Mouse (Mus musculus) lung, adult 2 months (tissue): ENCODE data around the gene Parp2. TPM values are rescaled to one million over a fixed set of nuclear protein-coding genes. Genes with fewer than 3 reads are reported as not detected.
"Not testable (repeated sequence)": the region's sequence is repeated elsewhere in the genome, so short reads cannot be mapped to it uniquely, and the experiment has no call there.

Experiments used
- DNase-seq: peaks from one replicate; pipeline ENCODE4 v3.0.0; 2022
- H3K4me1 ChIP-seq: fragments of 200-500 bp; 2 replicates; pipeline ENCODE4 v1.6.1; 2011; ENCODE audit warnings: low read length; ENCODE audit not compliant: control insufficient read depth, insufficient read depth
- H3K4me3 ChIP-seq: fragments of 200-500 bp; replicated peaks from 2 replicates; pipeline ENCODE3; 2011; ENCODE audit warnings: low read depth, mild to moderate bottlenecking, control low read depth, low read length; ENCODE audit errors: extremely low read depth
- CTCF ChIP-seq: fragments of 200-500 bp; IDR thresholded peaks from 2 replicates; pipeline ENCODE4 v1.5.1; 2011; ENCODE audit warnings: mild to moderate bottlenecking, low read length, control low read depth; ENCODE audit not compliant: insufficient read depth
- POLR2A ChIP-seq: fragments of 200-500 bp; IDR thresholded peaks from 2 replicates; pipeline ENCODE4 v1.6.1; 2011; ENCODE audit warnings: low read depth, mild to moderate bottlenecking, control low read depth, low read length, borderline replicate concordance; ENCODE audit errors: extremely low read depth
- WGBS: fragments of 180-500 bp; shearing (Covaris S2); methylation state at CpG from one replicate; pipeline ENCODE4 v1.1.7; 2018; 5-methylcytosine and 5-hydroxymethylcytosine counted together
- polyA plus RNA-seq: library from polyadenylated mRNA; depleted of rRNA; stranded (reverse); fragments of >200 nt; gene quantifications from 2 replicates; pipeline ENCODE4 v1.2.3, GENCODE M21; 2012

Gene Parp2
- polyA plus RNA-seq, 1 experiment, result 17.4 TPM

- WGBS, result 87% methylated on average over 4 of the region's 4 CpGs
- TF ChIP-seq CTCF (no peak), POLR2A (no peak)
Measured at GRCm38 (mm10) chr14:50795965-50796364, 11.7 kb upstream of the Parp2 start.

GRCm38 (mm10) chr14:50796464-50796863 lies 11.2 kb upstream of the Parp2 start:
- TF ChIP-seq CTCF (no peak), POLR2A (no peak)
- H3K4me1 ChIP-seq, result no peaks in the 10 kb centered on the region
- 79% methylated on average over 1 of the region's 1 CpGs for WGBS
- no peak for DNase-seq
- H3K4me3 ChIP-seq, result no peak overlapping the region

More at GRCm38 (mm10) chr14:50795965-50796364, 11.7 kb upstream of the Parp2 start:
- Histone ChIP-seq H3K4me3 (no peak overlapping the region), H3K4me1 (no peaks in the 10 kb centered on the region)
- DNase-seq, result no peak

- 50% methylated on average over 2 of the region's 2 CpGs for WGBS
- no peaks in the 10 kb centered on the region for H3K4me1 ChIP-seq
- no peak overlapping the region for H3K4me3 ChIP-seq
- DNase-seq, result no peak
- no peak for TF ChIP-seq CTCF
- TF ChIP-seq POLR2A, result no peak
Measured at GRCm38 (mm10) chr14:50798512-50798911, 9.1 kb upstream of the Parp2 start.

- no peak overlapping the region for H3K4me3 ChIP-seq
- TF ChIP-seq CTCF (no peak), POLR2A (no peak)
- no peaks in the 10 kb centered on the region for H3K4me1 ChIP-seq
- DNase-seq, result peak; percentile 18
- WGBS, result 9% methylated on average over 3 of the region's 3 CpGs
Measured at GRCm38 (mm10) chr14:50799502-50800259, 8.0 kb upstream of the Parp2 start.

- no peaks in the 10 kb centered on the region; the same call in none of the 2 replicates for H3K4me1 ChIP-seq
- TF ChIP-seq POLR2A, result no peak
- TF ChIP-seq CTCF, result no peak
- 88% methylated on average over 6 of the region's 6 CpGs for WGBS
- H3K4me3 ChIP-seq, result no peak overlapping the region
- DNase-seq, result no peak
Measured at GRCm38 (mm10) chr14:50802441-50802840, 5.2 kb upstream of the Parp2 start.

- Histone ChIP-seq H3K4me3 (no peak overlapping the region), H3K4me1 (no peaks in the 10 kb centered on the region; the same call in none of the 2 replicates)
- no peak for TF ChIP-seq POLR2A
- no peak for TF ChIP-seq CTCF
- 61% methylated on average over 4 of the region's 4 CpGs for WGBS
- no peak for DNase-seq
Measured at GRCm38 (mm10) chr14:50802843-50803562, 4.6 kb upstream of the Parp2 start.

GRCm38 (mm10) chr14:50804683-50805082 lies 3.0 kb upstream of the Parp2 start:
- H3K4me1 ChIP-seq, result no peaks in the 10 kb centered on the region; the same call in none of the 2 replicates
- TF ChIP-seq POLR2A (no peak), CTCF (no peak)
- no peak overlapping the region for H3K4me3 ChIP-seq
- WGBS, result 61% methylated on average over 13 of the region's 13 CpGs
- DNase-seq, result no peak

GRCm38 (mm10) chr14:50806469-50806868 lies 1.2 kb upstream of the Parp2 start:
- DNase-seq, H3K4me3 ChIP-seq, H3K4me1 ChIP-seq: not testable (repeated sequence)
- 88% methylated on average over 5 of the region's 5 CpGs for WGBS

GRCm38 (mm10) chr14:50813060-50813459 lies 5.4 kb downstream of the Parp2 start:
- no peak for DNase-seq
- WGBS, result 82% methylated on average over 2 of the region's 2 CpGs
- H3K4me3 ChIP-seq, result no peak overlapping the region
- no peaks in the 10 kb centered on the region for H3K4me1 ChIP-seq
- TF ChIP-seq POLR2A (no peak), CTCF (no peak)

GRCm38 (mm10) chr14:50823240-50823639 lies 15.6 kb downstream of the Parp2 start:
- TF ChIP-seq CTCF (no peak), POLR2A (no peak)
- DNase-seq, result no peak
- WGBS, result 81% methylated on average over 2 of the region's 2 CpGs
- Histone ChIP-seq H3K4me3 (no peak overlapping the region), H3K4me1 (no peaks in the 10 kb centered on the region)
